Mouse (Mus musculus): ENCODE results near the gene Lsg1. TPM values are rescaled to one million over a fixed set of nuclear protein-coding genes. Genes with fewer than 3 reads are reported as not detected.

The Lsg1 gene
- 9.7 and 13.0 TPM in 2 replicates for polyA plus RNA-seq (2012)

DNA sequence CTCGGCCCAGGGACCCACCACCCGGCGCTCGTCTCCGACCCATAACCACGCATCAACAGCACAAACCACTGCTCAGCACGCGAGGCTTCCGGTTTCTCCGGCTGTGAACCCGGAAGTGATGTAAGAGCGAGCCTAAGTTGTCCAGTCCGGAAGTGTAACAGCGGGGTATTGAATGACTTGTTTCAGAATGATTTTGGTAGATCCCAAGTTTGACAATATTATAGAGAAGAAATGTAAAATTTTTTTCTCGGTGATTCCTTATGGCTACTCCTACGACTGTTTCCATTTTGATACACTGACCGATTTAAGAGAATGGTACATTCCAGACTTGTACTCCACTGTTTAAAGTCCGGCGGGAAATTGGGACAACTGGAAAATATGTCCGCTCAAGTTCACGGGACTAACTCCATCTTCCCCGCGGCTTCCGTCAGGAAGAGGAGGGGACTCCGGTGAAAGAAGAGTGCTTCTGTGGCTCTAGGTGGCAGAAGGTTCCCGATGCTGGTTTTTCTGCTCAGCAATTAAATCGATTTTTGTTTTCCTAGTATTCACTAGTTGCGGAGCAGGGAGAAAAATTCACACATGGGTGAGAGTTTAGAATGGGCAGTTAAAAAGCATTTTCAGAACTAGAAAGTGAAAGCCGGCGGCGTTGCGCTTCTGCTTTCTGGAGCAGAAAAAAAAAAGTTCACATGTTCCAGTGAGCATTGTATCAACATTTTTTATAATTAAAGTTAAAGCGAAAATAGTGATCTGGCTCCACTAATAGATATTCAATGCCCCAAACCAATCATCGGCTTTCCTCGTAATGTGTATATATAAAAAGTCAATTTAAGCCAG lies at the start of gene Lsg1:
Lsg1 (minus strand) TSS at position 99 of the 834 bp plus-strand sequence.
- no peak for TF ChIP-seq GATA1 (IDR thresholded peaks at IDR 0.05; ENCODE audit: low read length)

DNA sequence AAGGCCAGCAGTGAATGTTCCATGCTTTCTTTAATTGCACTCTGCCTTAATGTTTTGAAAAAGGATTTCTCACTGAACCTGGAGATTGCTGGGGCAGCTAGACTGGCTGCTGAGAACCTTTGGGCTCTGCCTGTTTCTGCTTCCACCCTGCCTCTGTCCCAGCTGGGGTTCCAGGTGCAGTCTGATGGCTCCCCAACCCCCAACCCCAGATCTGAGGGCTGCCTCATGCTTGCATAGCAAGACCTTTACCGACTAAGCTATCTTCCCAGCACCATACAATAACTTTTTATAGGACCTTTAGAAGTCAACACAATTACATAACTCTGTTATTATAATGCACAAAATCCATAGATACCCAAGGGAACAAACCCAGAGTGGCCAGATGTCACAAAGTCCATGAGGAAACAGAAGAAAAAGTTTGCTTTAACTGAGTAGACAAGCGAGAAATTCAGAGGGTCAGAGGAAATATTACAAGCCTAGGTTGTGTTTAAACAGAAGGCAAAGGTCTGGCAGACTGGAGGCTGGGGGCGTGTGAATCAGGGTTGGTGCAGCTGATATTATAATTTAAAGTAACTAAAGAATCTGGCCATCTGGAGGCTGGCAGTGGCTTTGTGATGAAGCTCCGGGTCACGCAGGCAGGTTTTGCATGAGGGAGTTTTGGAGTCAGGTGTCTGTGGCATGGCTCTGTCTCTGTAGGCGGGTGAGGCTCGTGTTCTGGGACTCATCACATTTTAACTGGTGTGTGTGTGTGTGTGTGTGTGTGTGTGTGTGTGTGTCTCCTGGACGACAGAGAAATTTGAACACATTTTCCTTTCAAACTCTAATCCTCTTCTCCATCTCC lies 46.7 kb upstream of the Lsg1 start:
- TF ChIP-seq GATA1 (IDR thresholded peaks at IDR 0.05; ENCODE audit: low read length) = no peak

DNA sequence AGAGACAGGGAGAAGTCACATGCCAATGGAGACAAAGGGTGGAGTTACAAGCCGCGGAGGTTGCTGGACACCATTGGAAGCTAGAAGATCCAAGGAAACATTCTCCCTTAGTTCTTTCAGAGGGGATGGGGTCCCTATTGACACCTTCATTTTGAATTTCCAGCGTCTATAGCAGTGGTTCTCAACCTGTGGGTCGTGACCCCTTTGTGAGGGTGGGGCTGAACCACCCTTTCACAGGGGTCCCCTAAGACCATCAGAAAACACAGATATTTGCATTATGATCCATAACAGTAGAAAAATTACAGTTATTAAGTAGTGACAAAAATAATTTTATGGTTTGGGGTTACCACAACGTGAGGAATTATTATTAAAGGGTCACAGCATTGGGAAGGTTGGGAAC lies 42.1 kb upstream of the Lsg1 start:
- TF ChIP-seq GATA1 (IDR thresholded peaks at IDR 0.05; ENCODE audit: low read length) = no peak

DNA sequence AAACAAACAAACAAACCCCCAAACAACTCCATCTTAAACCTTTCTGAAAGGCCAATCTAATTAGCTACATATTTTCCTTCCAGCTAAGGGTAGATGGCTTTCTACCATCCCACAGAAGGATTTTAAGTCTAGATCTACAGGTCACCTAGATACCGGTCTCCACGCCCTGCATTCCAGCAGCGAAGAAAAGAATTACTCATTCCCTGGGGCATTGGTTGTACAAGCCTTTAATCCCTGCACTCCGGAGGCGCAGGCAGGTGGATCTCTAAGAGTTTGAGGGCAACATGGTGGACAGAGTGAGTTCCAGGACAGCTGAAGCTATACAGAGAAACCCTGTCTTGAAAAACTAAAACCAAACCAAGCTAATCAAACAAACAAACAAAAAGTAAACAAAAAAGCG lies 41.0 kb upstream of the Lsg1 start:
- TF ChIP-seq GATA1 (IDR thresholded peaks at IDR 0.05; ENCODE audit: low read length) = no peak

DNA sequence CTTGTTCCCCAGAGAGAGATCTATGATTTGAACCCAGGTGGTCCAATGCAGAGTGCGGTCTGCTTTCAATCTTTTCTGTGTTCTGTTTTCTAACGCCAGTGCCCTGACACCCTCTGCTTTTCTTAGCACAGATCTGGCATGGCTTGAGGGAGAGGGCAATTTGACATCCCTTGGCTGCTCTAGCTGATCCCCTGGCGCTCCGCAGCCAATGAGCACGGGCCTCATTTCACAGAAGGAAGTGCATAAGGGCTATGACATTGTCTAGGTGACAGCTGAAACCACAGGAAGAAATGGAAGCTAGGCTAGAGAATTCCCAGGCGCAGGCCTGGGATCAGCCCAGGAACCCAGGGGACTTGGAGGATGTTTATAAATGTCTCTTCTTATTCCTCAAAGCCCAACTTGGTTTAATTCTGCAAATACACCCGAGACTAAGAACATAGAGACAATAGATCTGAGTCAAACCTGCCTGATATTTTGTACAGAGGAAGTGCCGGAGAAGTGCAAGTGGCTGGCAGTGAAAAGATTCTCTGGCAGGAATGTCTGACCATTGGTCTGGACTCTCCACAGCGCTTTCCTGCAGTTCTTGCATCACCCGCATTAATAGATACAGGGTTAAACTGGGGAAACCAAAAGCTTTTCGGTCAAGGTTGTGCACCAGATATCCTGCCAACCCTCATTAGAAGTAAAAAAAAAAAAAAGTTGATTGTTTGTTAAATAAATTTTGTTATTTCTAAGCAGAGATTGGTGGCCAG lies 40.4 kb upstream of the Lsg1 start:
- TF ChIP-seq GATA1 (IDR thresholded peaks at IDR 0.05; ENCODE audit: low read length) = no peak

DNA sequence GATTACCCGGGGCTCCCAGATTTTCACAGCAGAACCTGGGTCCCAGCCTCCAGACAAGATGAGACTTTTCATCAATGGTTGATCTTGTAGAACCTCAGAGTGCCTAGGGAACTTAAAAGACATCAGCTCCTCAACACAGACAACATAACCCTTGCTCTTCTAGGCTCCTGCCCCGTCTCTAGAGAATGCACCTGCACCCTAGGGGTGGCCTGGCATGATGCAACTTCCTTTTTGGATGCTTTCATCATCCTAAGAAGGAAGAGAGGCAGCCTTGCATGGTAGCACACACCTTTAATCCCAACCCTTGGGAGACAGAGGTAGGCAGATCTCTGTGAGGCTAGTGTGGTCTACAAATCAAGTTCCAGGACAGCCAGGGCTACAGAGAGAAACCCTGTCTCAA lies 37.2 kb upstream of the Lsg1 start:
- no peak for TF ChIP-seq GATA1 (IDR thresholded peaks at IDR 0.05; ENCODE audit: low read length)

DNA sequence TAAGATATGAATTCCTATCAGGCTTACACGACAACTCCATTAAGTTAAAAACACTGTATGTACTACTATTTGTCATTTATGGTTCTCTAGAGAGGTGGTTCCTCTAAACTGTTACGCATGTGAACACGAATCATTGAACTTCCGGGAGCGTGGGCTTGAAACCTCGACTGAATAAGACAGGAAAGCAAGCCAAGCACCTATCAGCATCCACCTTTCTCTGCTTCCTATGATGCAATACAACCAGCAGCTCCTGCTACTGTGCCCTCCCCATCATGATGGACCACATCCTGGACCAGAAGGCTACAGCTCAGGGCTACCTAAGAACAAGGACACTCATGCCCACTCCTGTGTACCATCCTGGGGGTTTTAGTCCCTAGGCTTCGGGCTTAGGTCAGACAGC lies 36.3 kb upstream of the Lsg1 start:
- no peak for TF ChIP-seq GATA1 (IDR thresholded peaks at IDR 0.05; ENCODE audit: low read length)

DNA sequence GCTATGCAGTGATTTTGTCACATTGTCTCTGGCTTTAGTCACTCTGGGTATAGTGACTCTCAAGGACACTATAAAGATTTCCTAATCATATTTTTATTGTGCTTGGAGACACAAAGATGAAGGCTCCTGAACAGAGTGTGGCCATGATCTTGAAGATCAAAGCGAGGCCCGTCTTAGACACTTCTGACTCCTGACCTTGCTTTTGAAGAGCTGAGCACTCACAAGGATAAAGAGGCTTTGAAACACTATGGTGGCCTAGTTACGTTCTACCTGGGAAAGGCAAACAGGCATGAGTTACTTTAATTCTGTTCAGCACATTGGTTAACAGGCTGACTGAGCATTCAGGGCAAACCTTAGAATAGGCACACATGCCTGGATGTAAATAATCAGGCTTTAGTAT lies 28.9 kb upstream of the Lsg1 start:
- no peak for TF ChIP-seq GATA1 (IDR thresholded peaks at IDR 0.05; ENCODE audit: low read length)

DNA sequence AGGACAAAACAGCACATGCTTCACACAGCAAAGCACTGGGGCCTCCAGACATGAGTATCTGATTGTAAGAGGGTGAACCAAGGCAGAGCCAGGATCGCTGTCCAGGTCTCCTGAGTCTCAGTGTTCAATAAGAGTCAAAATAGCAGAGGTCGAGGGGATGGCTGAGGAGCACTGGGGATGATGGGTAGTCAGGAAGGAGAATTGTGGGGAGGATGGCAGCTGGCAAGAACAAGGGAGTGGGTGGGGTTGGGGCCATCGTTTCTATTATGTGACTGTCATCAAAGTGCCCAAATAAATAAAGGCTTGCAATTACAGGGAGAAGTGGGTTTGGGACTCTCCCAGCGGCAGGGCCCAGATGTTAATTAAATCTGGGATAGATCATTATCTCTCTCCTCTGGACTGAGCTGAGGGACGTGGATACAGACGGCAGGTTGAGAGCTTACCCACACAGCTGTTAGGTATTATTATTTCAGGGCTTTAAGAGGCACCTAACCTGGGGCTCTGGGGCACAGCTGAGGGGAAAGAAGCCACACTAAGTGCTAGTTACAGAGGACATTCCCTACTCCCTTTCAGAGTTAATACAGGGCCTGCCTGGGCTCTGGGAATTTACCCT lies 27.4 kb upstream of the Lsg1 start:
- no peak for TF ChIP-seq GATA1 (IDR thresholded peaks at IDR 0.05; ENCODE audit: low read length)

DNA sequence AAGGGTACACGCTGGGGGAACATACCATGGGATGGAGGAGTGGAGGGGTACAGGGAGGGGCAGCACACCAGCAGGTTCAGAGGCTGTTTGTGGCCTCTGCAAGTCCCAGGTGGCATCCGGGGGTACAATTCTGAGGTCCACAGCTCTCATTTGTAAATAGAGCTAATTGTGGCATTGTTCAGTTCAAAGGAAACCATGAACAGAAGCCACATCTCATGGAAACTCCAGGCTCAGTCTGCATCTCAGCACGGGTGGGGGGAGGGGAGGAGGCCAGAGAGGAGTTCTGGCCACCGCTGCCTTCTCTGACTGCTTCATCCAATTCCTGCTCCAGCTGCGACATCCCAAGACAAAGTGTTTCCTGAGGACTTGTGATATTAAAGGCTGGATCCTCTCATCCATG lies 26.7 kb upstream of the Lsg1 start:
- TF ChIP-seq GATA1 (IDR thresholded peaks at IDR 0.05; ENCODE audit: low read length) = no peak

DNA sequence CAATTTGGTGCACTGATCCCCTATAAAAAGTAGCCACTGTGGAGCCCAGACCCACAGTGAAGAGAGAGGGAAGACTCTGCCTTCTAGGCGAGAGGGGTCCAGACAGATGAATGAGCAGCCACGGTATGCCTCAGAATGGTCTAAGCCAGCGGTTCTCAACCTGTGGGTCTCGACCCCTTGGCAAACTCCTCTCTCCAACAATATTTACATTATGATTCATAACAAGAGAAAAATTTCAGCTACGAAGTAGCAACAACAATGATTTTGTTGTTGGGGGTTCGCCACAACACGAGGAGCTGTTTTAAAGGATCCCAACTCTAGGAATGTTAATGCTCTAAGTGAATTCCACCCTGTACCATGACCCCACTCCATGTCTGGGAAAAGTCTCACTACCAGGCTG lies 25.7 kb upstream of the Lsg1 start:
- no peak for TF ChIP-seq GATA1 (IDR thresholded peaks at IDR 0.05; ENCODE audit: low read length)

DNA sequence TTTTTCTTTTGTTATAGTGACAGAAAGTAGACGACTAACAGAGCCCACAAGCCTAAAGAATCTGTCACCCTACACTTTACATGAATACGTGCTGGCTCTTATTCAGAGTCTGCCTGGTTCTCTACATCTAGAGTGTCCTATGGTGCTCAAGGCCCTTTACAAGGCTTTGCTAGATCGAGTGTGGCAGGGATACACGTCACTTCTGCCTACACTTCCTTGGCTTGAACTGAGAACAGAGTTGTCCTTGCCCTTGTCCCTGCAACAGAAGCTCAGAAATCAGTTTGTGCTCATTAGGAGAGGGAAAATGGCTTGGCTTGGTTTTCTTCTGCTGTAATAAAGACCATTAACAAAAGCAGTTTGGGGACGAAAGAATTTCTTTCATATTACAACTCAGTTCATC lies 23.9 kb upstream of the Lsg1 start:
- TF ChIP-seq GATA1 (IDR thresholded peaks at IDR 0.05; ENCODE audit: low read length) = no peak

DNA sequence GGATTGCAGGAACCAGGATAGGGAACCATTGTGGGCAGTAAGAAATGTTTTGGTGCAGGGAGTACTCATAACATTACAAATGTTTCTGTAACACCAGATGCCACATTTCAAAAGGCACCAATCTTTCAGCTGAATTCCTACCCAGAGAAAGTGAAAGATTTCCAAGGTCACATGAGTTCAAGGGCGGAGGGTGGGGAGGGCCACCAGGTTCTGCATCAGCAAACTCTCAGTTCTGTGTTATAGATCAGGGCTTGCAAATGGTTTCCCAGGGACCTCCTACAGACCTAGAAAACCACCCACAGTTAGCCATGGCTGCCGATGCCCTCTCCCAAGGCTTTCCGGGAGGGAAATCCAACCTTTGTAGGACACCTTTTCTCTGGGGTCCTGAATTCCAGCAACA lies 20.5 kb upstream of the Lsg1 start:
- no peak for TF ChIP-seq GATA1 (IDR thresholded peaks at IDR 0.05; ENCODE audit: low read length)

DNA sequence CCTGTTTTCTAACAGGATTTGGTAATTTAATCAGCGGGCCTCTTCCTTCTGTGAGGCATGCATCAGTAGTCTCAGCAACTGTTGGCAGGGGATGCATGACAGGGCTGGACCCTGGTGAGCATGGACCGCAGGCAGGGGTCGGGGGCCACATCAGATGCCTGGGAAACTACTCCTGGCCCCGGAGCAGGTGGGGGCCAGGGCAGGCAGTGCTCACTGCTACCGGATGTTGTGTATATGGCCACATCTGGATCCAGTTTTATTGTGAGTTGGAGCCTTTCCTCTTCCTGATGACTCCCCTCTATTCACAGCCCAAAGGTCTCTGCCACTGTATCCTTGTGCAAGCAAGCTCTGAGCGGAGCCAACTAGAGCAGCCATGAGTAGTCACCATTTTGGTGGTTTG lies 18.1 kb upstream of the Lsg1 start:
- TF ChIP-seq GATA1 (IDR thresholded peaks at IDR 0.05; ENCODE audit: low read length) = no peak

DNA sequence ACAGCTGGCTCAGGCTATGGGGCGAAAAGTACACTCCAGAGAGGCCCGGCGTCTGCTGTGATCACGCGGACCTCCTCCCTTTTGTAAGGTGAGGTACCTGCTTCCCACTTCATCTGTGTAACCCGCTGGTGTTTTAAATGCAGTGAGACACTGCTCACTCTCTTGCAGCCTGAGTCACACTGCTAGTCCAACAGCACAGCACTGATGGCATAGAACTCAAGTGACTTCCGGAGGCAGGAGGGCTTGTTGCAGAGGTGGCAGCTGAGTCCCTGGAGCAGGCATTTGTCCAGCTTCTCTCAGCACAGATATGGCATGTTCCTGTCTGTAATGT lies 17.4 kb upstream of the Lsg1 start:
- TF ChIP-seq GATA1 (IDR thresholded peaks at IDR 0.05; ENCODE audit: low read length) = no peak

Data from G1E-ER4 (cell line).